Mouse (Mus musculus) bone marrow, adult 2 months (tissue): ENCODE results near the gene Lrp1.

ENCODE experiments used
- CTCF ChIP-seq: fragments of 200-500 bp; IDR thresholded peaks from 2 replicates; pipeline ENCODE4 v1.5.1; 2011; ENCODE audit warnings: low read length, control low read depth; ENCODE audit not compliant: control insufficient read depth, insufficient read depth
- POLR2A ChIP-seq: fragments of 200-500 bp; IDR thresholded peaks from 2 replicates; pipeline ENCODE4 v1.6.1; 2011; ENCODE audit warnings: low read depth, mild to moderate bottlenecking, control low read depth, low read length, borderline replicate concordance; ENCODE audit not compliant: control insufficient read depth

DNA sequence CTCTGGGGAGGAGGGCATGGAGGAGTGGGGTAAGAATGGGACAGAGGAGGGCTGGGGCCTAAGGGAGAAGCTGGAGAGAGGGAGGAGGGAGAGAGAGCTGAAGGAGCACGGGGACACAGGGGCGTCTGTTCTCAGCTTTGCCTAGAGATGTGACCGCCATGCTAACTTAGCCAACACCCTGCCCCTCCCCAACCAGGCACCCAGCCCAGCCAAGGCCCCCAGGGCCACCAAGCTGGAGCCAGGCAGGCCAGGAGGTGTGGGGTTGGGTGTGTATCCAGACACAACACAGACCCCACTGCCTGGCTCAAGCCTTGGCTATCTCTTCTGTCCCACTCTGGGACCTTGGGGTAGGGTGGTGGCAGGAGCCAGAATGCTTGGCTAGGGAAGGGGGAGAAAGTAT, 5.4 kb downstream of the Lrp1 start:
- TF ChIP-seq POLR2A (no peak), CTCF (no peak)
